Mouse (Mus musculus) thymus, postnatal 14 days (tissue): ENCODE measurements around the gene Zkscan3.
"Not testable (repeated sequence)": the region's sequence is repeated elsewhere in the genome, so short reads cannot be mapped to it uniquely, and the experiment has no call there.

Experiments
- DNase-seq: peaks from one replicate; pipeline ENCODE4 v3.0.0; 2021

Zkscan3 gene

DNA sequence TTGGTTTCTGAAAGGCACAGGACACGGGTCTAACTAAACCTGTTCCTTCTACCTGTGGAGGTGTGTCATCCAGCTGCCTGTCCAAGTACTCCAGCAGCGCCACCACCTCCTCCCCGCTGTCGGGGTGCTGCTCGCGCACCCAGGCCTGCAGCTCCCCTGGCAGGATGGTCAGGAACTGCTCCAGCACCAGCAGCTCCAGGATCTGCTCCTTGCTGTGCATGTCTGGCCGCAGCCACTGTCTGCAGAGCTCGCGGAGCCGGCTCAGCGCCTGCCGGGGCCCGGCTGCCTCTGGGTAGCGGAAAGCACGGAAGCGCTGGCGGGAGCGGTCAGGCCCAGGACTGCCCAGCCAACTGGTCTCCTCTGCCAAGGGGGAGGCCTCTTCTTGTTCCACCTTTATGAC, 6.5 kb downstream of the Zkscan3 start:
- DNase-seq: not testable (repeated sequence)

DNA sequence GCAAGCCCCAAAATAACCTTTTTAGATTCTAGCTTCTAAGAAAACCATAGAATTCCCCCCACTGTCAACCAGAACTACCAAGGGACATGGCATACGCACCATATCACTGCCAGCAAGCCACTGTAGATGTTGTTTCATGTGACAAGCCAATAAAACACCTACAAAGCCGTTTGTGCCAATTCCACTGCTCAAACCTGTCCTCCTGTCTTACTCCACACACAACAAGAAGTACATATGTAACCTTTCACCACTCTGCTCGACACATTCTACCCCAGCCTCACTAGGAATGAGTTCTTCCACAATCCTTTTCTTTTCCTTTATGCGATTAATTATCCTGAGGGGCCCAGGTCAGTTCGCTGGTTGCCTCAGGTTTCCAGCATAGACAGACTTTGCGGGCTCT, 6.9 kb downstream of the Zkscan3 start:
- DNase-seq: no peak

DNA sequence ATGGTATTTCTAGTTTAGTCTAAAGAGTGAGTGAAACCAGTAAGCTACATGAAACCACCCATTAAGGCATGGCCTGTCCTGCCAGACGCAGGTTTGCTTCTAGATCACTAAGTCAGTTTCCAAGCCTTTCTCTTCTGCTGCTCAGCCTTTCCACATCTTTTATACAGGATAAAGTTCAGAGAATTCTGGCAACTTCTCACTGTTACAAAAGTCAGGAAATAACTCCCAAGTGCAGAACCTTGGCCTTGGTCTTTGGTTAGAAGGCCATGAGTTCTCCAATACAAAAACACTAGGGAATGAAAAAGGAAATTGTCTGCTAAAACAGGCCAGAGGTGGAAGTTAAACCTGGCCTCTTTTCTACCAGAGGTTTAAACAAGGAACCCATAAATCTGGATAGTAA, 7.3 kb downstream of the Zkscan3 start:
- DNase-seq: no peak

DNA sequence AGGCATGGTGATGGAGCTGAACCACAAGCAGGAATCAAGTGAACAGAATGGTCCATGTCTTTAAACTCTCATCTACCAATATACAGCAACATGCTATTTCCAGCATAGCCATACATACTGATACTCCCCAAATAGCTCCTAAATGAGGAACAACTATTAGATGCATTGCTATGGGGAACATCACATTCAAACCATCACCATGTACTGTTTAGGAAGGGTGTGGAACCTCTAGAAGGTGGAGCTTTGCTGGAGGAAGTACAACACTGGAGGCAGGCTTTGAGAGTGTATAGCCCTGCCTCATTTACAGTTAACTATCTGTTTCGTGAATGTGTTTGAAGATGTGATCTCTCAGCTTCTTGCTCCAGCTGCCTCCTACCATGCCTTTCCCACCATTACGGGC, 24.8 kb downstream of the Zkscan3 start:
- no peak for DNase-seq

DNA sequence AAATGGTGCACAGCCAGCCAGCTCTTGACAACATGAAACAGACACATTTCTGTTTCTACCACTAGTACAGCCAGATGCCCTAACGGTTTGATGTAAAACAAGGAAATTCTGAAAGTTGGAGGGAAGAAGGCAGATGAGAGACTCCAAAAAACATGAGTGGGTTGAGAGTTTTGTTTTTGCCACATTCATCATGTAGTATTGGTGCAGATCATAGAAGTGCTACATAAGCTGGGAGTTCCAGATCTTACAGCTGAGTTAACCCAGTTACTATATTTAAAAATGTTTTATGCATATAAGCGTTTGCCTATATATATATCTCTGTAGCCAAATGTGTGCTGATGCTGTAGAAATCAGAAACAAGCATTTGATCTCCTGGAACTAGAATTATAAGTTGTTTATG, 29.9 kb downstream of the Zkscan3 start:
- DNase-seq: no peak

DNA sequence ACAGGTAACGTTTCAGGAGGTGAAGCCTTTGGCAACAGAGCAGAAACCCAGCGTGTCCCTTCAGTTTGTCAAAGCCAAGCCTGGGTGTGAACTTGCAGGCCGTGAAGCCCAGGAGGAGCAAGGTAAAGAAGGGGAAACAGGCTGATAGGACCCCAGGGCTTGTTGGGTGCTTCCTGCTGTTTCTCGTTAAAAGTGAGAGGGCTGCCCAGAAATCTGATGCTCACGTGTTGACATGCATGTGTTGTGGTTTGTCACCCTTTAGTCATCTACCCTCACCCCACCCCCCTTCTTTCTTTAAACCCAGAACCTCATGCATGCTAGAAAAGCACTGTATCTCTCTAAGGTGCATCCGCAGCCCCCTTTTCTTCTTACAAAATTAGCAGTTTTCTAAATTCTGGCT, 35.9 kb downstream of the Zkscan3 start:
- peak; percentile 20 for DNase-seq

DNA sequence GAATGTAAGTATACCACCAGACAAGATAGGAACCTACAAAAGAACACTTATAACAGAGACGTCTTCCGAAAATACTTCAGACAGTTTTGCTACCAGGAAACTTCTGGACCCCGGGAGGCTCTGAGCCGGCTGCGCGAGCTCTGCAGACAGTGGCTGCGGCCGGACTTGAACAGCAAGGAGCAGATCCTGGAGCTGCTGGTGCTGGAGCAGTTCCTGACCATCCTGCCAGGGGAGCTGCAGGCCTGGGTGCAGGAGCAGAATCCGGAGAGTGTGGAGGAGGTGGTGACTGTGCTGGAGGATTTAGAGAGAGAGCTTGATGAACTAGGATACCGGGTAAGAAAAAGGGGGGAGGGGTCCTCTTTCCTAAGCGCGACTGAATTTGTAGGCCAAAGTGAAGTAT, 38.8 kb downstream of the Zkscan3 start:
- DNase-seq: peak; percentile 3

DNA sequence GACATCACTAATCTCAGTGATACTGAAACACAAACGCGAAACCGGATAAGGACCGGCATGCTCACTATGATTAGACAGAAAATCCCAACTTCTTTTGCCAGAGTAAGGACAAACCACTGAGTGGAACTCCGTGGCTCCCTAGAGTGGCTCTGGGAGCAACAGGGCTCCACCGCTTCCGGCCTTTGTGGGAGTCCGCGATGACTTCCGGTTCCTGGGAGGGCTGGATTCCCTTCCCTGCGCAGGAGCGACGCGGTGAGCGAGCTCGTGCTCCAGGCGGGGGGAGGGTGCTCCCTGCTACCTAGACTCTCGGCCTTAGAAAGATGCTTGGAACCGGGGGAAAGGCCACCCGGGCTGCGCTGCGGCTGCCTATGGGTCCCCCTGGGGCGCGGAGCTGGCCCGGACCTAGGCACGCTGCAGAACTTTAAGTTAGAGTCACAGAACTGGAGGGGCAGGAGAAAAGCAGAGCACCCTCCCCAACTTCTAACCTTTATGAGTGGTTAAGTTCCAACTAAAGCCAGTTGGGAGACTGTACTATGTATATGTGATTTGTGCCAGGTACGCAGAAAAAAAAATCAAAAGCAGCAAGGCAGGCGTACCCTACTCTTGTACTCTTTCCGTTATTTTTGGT, 39.8 kb downstream of the Zkscan3 start, which contains the start of gene Zscan12:
TSS of gene Zscan12 (plus strand) at position 200 of the 628 bp plus-strand sequence.
- DNase-seq: peak; percentile 87

DNA sequence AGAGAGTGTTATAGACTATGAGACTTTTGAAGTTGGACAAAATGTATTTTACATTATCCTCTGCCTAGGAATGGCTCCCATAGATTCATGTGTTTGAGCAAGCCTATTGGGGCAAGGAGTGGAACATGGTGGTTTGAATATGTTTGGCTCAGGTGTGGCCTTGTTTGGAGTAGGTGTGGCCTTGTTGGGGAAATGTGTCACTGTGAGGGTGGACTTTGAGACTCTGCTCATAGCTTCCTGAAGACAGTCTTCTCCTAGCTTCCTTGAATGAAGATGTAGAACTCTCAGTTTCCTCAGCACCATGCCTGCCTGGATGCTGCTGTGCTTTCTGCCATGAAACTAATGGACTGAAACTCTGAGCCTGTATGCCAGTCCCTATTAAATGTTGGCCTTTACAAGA, 52.0 kb downstream of the Zkscan3 start:
- DNase-seq: no peak

DNA sequence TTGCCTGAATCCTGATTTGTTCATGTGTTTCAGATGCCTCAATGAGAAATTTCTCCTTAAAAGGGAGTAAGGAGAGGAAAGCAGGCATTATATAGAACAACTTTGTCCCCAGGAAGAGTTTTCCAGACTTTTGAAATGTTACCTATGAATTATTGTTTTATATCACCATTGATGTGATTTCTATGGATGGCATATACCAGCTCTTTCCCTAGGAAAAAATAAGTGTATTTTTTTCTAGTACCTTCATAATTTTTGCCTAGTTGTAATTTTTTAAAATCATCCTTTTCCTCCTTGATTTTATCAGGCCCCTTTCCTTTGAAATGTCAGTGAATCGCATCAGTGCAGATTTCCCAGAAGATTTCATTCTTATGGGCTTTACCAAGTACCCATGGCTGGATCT, 55.9 kb downstream of the Zkscan3 start, which contains the start of gene Olfr1367:
TSS of gene Olfr1367 (plus strand) at position 301 of the 400 bp plus-strand sequence.
- no peak for DNase-seq
